7 mouse cellular contexts compared by ENCODE assay signal in the genomic region with DNA sequence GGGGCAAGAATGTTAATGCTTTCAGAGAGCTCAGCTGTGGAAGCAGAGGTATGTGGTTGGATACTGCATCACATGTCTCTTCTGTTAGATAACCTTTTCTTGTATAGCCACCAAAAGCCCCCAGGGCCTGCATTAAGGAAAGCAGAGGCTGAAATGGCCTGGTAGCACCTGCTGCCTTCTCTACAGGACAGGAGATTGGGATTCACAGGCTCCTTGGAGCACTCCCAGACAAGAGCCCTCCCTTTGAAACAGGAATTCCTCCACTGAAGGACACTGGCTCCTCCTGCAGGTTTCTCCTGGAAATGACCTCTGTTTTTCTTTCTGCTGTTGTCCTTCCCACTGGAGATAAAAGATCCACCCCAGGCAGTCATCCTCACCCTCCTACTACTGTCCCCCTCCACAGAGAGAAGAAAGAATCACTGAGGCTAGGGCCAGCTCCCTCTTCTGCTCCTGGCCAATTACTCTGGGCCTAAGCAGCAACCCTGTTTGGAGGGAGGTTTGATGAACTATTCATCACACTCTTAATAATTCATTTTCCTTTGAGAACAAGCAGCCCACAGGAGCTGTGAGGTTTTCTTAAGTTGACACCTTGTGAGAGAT.
DNase-seq lines count a peak whose midpoint lies in the region; ATAC-seq and TF ChIP-seq lines count a peak whose summit lies in the region.

No protein-coding gene starts in this region.

- H3K36me3 ChIP-seq in embryonic facial prominence, embryonic 11.5 days (replicated peaks; ENCODE audit: control insufficient read depth, insufficient read depth, low read depth, low read length), result no peaks in the 10 kb centered on the region
- H3K36me3 ChIP-seq in midbrain, postnatal 0 days (ENCODE audit: insufficient read depth, low read length), result no peaks in the 10 kb centered on the region

- peak; percentile 14 for DNase-seq in layer of hippocampus, adult 11-12 months (ENCODE audit: low spot score)
- DNase-seq in layer of hippocampus, adult 9-11 months, result no peak
- peak; percentile 3 for DNase-seq in WW6 (ENCODE audit: low read depth, low spot score)
- DNase-seq in embryonic facial prominence, embryonic 11.5 days (ENCODE audit: low spot score), result peak; percentile 38
- DNase-seq in layer of hippocampus, postnatal 14 days (ENCODE audit: low spot score in 2 of 2), result peak; percentile 24 to 35
- DNase-seq in midbrain, postnatal 0 days (ENCODE audit: low spot score), result peak; percentile 53
- no peak for DNase-seq in gastrocnemius, postnatal 10 days

- peak; percentile 68 for TF ChIP-seq CTCF in midbrain, postnatal 0 days (IDR thresholded peaks at IDR 0.05)

- ATAC-seq in embryonic facial prominence, embryonic 11.5 days (replicated peaks; ENCODE audit: insufficient number of reproducible peaks, low FRiP score, low TSS enrichment, low read depth), result no peak
- no peak for ATAC-seq in midbrain, postnatal 0 days (ENCODE audit: low FRiP score)

- no peak overlapping the region for H3K9ac ChIP-seq in embryonic facial prominence, embryonic 11.5 days (replicated peaks; ENCODE audit: low read length)
- H3K9ac ChIP-seq in midbrain, postnatal 0 days (replicated peaks; ENCODE audit: low read length, poor library complexity, severe bottlenecking), result no peak overlapping the region

- H3K4me2 ChIP-seq in embryonic facial prominence, embryonic 11.5 days (ENCODE audit: low read depth, low read length), result no peak overlapping the region
- no peak overlapping the region for H3K4me2 ChIP-seq in midbrain, postnatal 0 days (ENCODE audit: low read depth, low read length, poor library complexity, severe bottlenecking)

- H3K9me3 ChIP-seq in embryonic facial prominence, embryonic 11.5 days (replicated peaks; ENCODE audit: control insufficient read depth, low read length), result no peaks in the 10 kb centered on the region
- no peaks in the 10 kb centered on the region for H3K9me3 ChIP-seq in midbrain, postnatal 0 days (ENCODE audit: low read length)

- H3K27me3 ChIP-seq in embryonic facial prominence, embryonic 11.5 days (ENCODE audit: control insufficient read depth, insufficient read depth, low read length), result no peaks in the 10 kb centered on the region
- H3K27me3 ChIP-seq in midbrain, postnatal 0 days (ENCODE audit: insufficient read depth, low read length), result no peaks in the 10 kb centered on the region

- no peaks in the 10 kb centered on the region for H3K4me1 ChIP-seq in embryonic facial prominence, embryonic 11.5 days (ENCODE audit: control insufficient read depth, insufficient read depth, low read length)
- no peaks in the 10 kb centered on the region for H3K4me1 ChIP-seq in midbrain, postnatal 0 days (ENCODE audit: insufficient read depth, low read length)

- no peak overlapping the region for H3K4me3 ChIP-seq in embryonic facial prominence, embryonic 11.5 days (ENCODE audit: low read depth, low read length)
- H3K4me3 ChIP-seq in midbrain, postnatal 0 days (ENCODE audit: low read depth, low read length), result no peak overlapping the region

- no peak overlapping the region for H3K27ac ChIP-seq in embryonic facial prominence, embryonic 11.5 days (replicated peaks; ENCODE audit: low read depth, low read length)
- H3K27ac ChIP-seq in midbrain, postnatal 0 days (ENCODE audit: low read depth, low read length), result no peak overlapping the region

Comparison
In these comparisons a context has a peak if more than half of its experiments do, and no peak if none do; other contexts are left out.
1. DNase-seq: peak in layer of hippocampus, adult 11-12 months (single experiment), WW6 (single experiment), embryonic facial prominence, embryonic 11.5 days (single experiment), layer of hippocampus, postnatal 14 days (2 of 2) and midbrain, postnatal 0 days (single experiment); none in layer of hippocampus, adult 9-11 months (single experiment) and gastrocnemius, postnatal 10 days (single experiment).